ENCODE assay signal across 11 mouse cellular contexts in the genomic region with DNA sequence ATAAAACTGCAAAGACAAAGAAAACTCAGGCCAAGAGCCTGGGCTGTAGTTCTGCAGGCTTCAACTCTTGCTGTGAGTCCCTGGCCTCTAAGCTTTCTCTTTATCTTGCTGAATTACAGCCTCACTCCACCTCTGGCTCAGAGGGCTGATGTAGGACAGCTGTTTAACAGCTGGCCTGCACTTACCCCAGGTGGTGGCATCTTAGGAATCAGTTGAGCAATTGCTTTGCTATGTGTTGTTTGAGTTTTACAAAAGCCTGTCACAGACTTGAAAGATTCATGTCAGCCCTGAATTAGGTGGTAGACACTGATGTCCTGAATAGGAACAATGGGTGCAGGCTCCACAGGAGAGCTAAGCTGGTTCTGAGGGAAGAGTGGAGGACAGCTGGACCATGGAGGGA. TPM values are rescaled to one million over a fixed set of nuclear protein-coding genes. Genes with fewer than 3 reads are reported as not detected.
A peak's percentile ranks its signal among the peaks of the same experiment; 100 is the strongest.
DNase-seq lines count a peak whose midpoint lies in the region; ATAC-seq lines count a peak whose summit lies in the region.
"Had no signal": no experiment of that assay in that cellular context is flagged by ENCODE, and none has a peak within 500 bp of the region (broad histone marks: within the 10 kb centered on the region; RNA-seq: fewer than 3 reads in every experiment).

No protein-coding gene starts in this region.

- no peaks in the 10 kb centered on the region; the same call in 1 of the 2 replicates for H3K9me3 ChIP-seq in kidney, embryonic 15.5 days (replicated peaks)
- no peaks in the 10 kb centered on the region for H3K9me3 ChIP-seq in forebrain, embryonic 11.5 days (ENCODE audit: control insufficient read depth, low read length)
- H3K9me3 ChIP-seq: liver, embryonic 15.5 days had no signal

- DNase-seq in embryo, embryonic 10.5 days (ENCODE audit: low spot score) = peak; percentile 39
- no peak for DNase-seq in embryo, embryonic 9.5 days (ENCODE audit: extremely low spot score)
- DNase-seq in brain, adult 2 months (ENCODE audit: low read depth, low spot score) = peak; percentile 10
- DNase-seq in mesoderm, embryonic 11.5 days (ENCODE audit: low read depth, low spot score) = peak; percentile 52
- DNase-seq in adrenal gland, adult (ENCODE audit: inconsistent age in 2 of 2, low spot score in 1 of 2) = no peak
- DNase-seq in forebrain, embryonic 11.5 days (ENCODE audit: low spot score) = no peak
- no peak for DNase-seq in gastrocnemius, adult 8-10 months (ENCODE audit: low spot score in 2 of 2)
- DNase-seq: gastrocnemius, postnatal 14 days; right cerebral cortex, postnatal 4 days had no signal

- H3K4me1 ChIP-seq in kidney, embryonic 15.5 days = peaks cover 27% of the 10 kb centered on the region
- no peaks in the 10 kb centered on the region for H3K4me1 ChIP-seq in forebrain, embryonic 11.5 days (replicated peaks; ENCODE audit: control insufficient read depth, insufficient read depth, low read length)
- H3K4me1 ChIP-seq: liver, embryonic 15.5 days had no signal

- H3K9ac ChIP-seq in kidney, embryonic 15.5 days = no peak overlapping the region
- H3K9ac ChIP-seq in forebrain, embryonic 11.5 days (ENCODE audit: low read length) = no peak overlapping the region
- H3K9ac ChIP-seq: liver, embryonic 15.5 days had no signal

- H3K4me3 ChIP-seq in kidney, embryonic 15.5 days (replicated peaks) = no peak overlapping the region
- H3K4me3 ChIP-seq in forebrain, embryonic 11.5 days (ENCODE audit: low read depth, low read length) = no peak overlapping the region
- H3K4me3 ChIP-seq: liver, embryonic 15.5 days had no signal

- peak; percentile 91 for ATAC-seq in kidney, embryonic 15.5 days (replicated peaks; ENCODE audit: low FRiP score)
- no peak for ATAC-seq in forebrain, embryonic 11.5 days (replicated peaks; ENCODE audit: low FRiP score)

- no peaks in the 10 kb centered on the region for H3K36me3 ChIP-seq in kidney, embryonic 15.5 days
- no peaks in the 10 kb centered on the region for H3K36me3 ChIP-seq in forebrain, embryonic 11.5 days (ENCODE audit: control insufficient read depth, insufficient read depth, low read length)
- H3K36me3 ChIP-seq: liver, embryonic 15.5 days had no signal

- H3K27ac ChIP-seq in kidney, embryonic 15.5 days = peak overlapping the region; percentile 86
- no peak overlapping the region for H3K27ac ChIP-seq in forebrain, embryonic 11.5 days (ENCODE audit: low read depth, low read length)
- H3K27ac ChIP-seq: liver, embryonic 15.5 days had no signal

- H3K27me3 ChIP-seq in kidney, embryonic 15.5 days = no peaks in the 10 kb centered on the region
- H3K27me3 ChIP-seq in forebrain, embryonic 11.5 days (ENCODE audit: control insufficient read depth, insufficient read depth, low read length) = no peaks in the 10 kb centered on the region
- H3K27me3 ChIP-seq: liver, embryonic 15.5 days had no signal

- H3K4me2 ChIP-seq in kidney, embryonic 15.5 days = no peak overlapping the region
- no peak overlapping the region for H3K4me2 ChIP-seq in forebrain, embryonic 11.5 days (ENCODE audit: low read depth, low read length, severe bottlenecking)
- H3K4me2 ChIP-seq: liver, embryonic 15.5 days had no signal

RNA-seq across cellular contexts. Expression of a gene that starts 53.6 kb away (rescaled TPM):
- 17.0 and 17.3 TPM in 2 replicates for polyA plus RNA-seq in kidney, embryonic 15.5 days (2015; fragmentation: Nextera tagmentation; extraction: Ambion mirVana)
- 15.2 and 15.9 TPM in 2 replicates for polyA plus RNA-seq in forebrain, embryonic 11.5 days (2014; fragmentation: Nextera tagmentation; extraction: Ambion mirVana)
- total RNA-seq in gastrocnemius, adult 8-10 months (2022) = 10 to 100 TPM; 16.3 to 20.3 (median 18.4) TPM

Comparison
In these comparisons a context has a peak if more than half of its experiments do, and no peak if none do; other contexts are left out.
1. DNase-seq: peak in embryo, embryonic 10.5 days (single experiment), brain, adult 2 months (single experiment) and mesoderm, embryonic 11.5 days (single experiment); none in embryo, embryonic 9.5 days (single experiment), adrenal gland, adult (0 of 2), forebrain, embryonic 11.5 days (single experiment) and gastrocnemius, adult 8-10 months (0 of 2).